Mouse (Mus musculus) intestine, embryonic 14.5 days (tissue): Measurements from ENCODE around the gene Akap5. TPM values are rescaled to one million over a fixed set of nuclear protein-coding genes. Genes with fewer than 3 reads are reported as not detected.
A peak's percentile ranks its signal among the peaks of the same experiment; 100 is the strongest.

Experiments used
- ATAC-seq: fragments of 200-750 bp; cut with Nextera tagmentation; replicated peaks from 2 replicates; pipeline ENCODE4 v1.8.0; 2017; ENCODE audit warnings: low read depth, moderate number of reproducible peaks, moderate TSS enrichment, moderate library complexity; ENCODE audit not compliant: low FRiP score, low TSS enrichment
- DNase-seq: peaks from one replicate; pipeline ENCODE4 v3.0.0-alpha.2; 2018; ENCODE audit warnings: low spot score
- H3K27ac ChIP-seq: fragments of 300-500 bp; sonication (generic); 2 replicates; pipeline ENCODE4 v1.5.1; 2014; ENCODE audit warnings: low read depth, mild to moderate bottlenecking, control low read depth
- H3K27me3 ChIP-seq: fragments of 300-500 bp; sonication (generic); replicated peaks from 2 replicates; pipeline ENCODE4 v1.6.1; 2014; ENCODE audit warnings: low read length, control low read depth; ENCODE audit not compliant: control insufficient read depth, insufficient read depth
- H3K36me3 ChIP-seq: fragments of 300-500 bp; sonication (generic); 2 replicates; pipeline ENCODE4 v1.6.1; 2014; ENCODE audit warnings: low read length, control low read depth; ENCODE audit not compliant: control insufficient read depth, insufficient read depth
- H3K4me1 ChIP-seq: fragments of 300-500 bp; sonication (generic); replicated peaks from 2 replicates; pipeline ENCODE4 v1.6.1; 2014; ENCODE audit warnings: low read length, control low read depth, mixed read lengths; ENCODE audit not compliant: control insufficient read depth, insufficient read depth
- H3K4me2 ChIP-seq: fragments of 300-500 bp; sonication (generic); 2 replicates; pipeline ENCODE4 v1.6.1; 2014; ENCODE audit warnings: low read length
- H3K4me3 ChIP-seq: fragments of 300-500 bp; sonication (generic); 2 replicates; pipeline ENCODE4 v1.5.1; 2014; ENCODE audit warnings: low read depth, low read length, control low read depth, mixed read lengths
- H3K9ac ChIP-seq: fragments of 300-500 bp; sonication (generic); 2 replicates; pipeline ENCODE4 v1.6.1; 2014; ENCODE audit warnings: mild to moderate bottlenecking, low read length
- H3K9me3 ChIP-seq: fragments of 300-500 bp; sonication (generic); 2 replicates; pipeline ENCODE4 v1.6.1; 2016; ENCODE audit warnings: low read length, control low read depth; ENCODE audit not compliant: control insufficient read depth
- WGBS: fragments of 180-500 bp; shearing (Covaris S2); extraction: QIAGEN DNeasy Blood & Tissue Kit; methylation state at CpG from one replicate; pipeline ENCODE4 v1.1.7; 2014; 5-methylcytosine and 5-hydroxymethylcytosine counted together
- polyA plus RNA-seq: library from polyadenylated mRNA; unstranded; fragments of >200 nt; fragmentation: Nextera tagmentation; extraction: Ambion mirVana; gene quantifications from 2 replicates; pipeline ENCODE4 v1.2.1, GENCODE M21; 2014

Akap5 gene
- polyA plus RNA-seq, 1 experiment from 2014 or later, result 4.2 TPM

GRCm38 (mm10) chr12:76345759-76346455 is 21.2 kb downstream of the Akap5 start:
- ATAC-seq (no peak), DNase-seq (no peak)
- H3K27me3 ChIP-seq, result no peaks in the 10 kb centered on the region
- no peaks in the 10 kb centered on the region for H3K9me3 ChIP-seq
- no peak overlapping the region for H3K9ac ChIP-seq
- peaks cover 32% of the 10 kb centered on the region for H3K36me3 ChIP-seq
- no peak overlapping the region for H3K27ac ChIP-seq
- H3K4me3 ChIP-seq, result no peak overlapping the region
- no peak overlapping the region for H3K4me2 ChIP-seq
- no peaks in the 10 kb centered on the region for H3K4me1 ChIP-seq
- 84% methylated on average over 5 of the region's 6 CpGs for WGBS

GRCm38 (mm10) chr12:76349680-76350220 is 25.1 kb downstream of the Akap5 start:
- Histone ChIP-seq H3K27ac (no peak overlapping the region), H3K4me2 (no peak overlapping the region), H3K9me3 (no peaks in the 10 kb centered on the region), H3K4me3 (no peak overlapping the region), H3K27me3 (no peaks in the 10 kb centered on the region), H3K4me1 (no peaks in the 10 kb centered on the region), H3K9ac (no peak overlapping the region), H3K36me3 (peaks cover 38% of the 10 kb centered on the region)
- 79% methylated on average over 8 of the region's 8 CpGs for WGBS
- ATAC-seq (no peak), DNase-seq (no peak)

DNA sequence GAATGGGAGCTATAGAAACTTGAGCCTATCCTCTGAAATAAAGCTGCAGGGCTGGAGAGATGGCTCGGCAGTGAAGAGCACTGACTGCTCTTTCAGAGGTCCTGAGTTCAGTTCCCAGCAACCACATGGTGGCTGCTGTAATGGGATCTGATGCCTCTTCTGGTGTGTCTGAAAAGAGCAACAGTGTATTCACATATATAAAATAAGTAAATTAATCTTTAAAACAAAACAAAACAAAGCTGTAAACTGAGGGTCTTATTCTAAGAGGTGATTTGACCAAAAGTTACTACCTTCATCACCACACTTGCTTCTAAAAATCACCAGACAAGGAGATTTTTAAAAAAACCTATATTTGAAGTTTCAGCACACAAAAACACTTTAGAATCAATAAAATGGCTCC is 36.2 kb downstream of the Akap5 start:
- no peak overlapping the region for H3K27ac ChIP-seq
- no peak for ATAC-seq
- H3K27me3 ChIP-seq, result no peaks in the 10 kb centered on the region
- no peak for DNase-seq
- no peak overlapping the region for H3K4me2 ChIP-seq
- H3K4me3 ChIP-seq, result no peak overlapping the region
- no peaks in the 10 kb centered on the region for H3K4me1 ChIP-seq
- no peaks in the 10 kb centered on the region for H3K9me3 ChIP-seq
- H3K9ac ChIP-seq, result no peak overlapping the region
- WGBS, result 90% methylated on average over 1 of the region's 1 CpGs
- no peaks in the 10 kb centered on the region for H3K36me3 ChIP-seq

GRCm38 (mm10) chr12:76361405-76362302 is 37.0 kb downstream of the Akap5 start:
- DNase-seq, result no peak
- H3K4me2 ChIP-seq, result no peak overlapping the region
- no peak overlapping the region for H3K9ac ChIP-seq
- no peaks in the 10 kb centered on the region; the same call in 1 of the 2 replicates for H3K4me1 ChIP-seq
- no peaks in the 10 kb centered on the region for H3K36me3 ChIP-seq
- no peak overlapping the region for H3K4me3 ChIP-seq
- WGBS, result 75% methylated on average over 9 of the region's 9 CpGs
- H3K27ac ChIP-seq, result no peak overlapping the region
- no peak for ATAC-seq
- H3K9me3 ChIP-seq, result no peaks in the 10 kb centered on the region
- H3K27me3 ChIP-seq, result no peaks in the 10 kb centered on the region

DNA sequence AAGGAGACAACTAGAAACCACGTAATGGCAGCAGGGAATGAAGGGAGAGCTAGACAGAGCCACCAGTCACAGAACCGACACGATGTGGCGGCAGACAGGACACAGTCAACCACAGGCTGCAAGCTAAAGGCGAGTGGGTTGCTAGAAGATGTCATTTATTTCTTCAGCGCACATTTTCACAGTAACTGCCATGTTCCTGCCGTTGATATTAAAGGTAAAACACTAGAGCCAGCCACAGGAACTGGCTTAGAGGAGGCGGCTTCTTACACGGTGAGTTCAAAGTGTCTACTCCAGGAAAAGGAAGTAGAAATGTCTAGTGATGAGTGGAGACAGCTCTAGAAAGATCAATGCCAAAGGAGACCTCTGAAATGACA is 37.6 kb downstream of the Akap5 start:
- no peaks in the 10 kb centered on the region for H3K36me3 ChIP-seq
- ATAC-seq (no peak), DNase-seq (no peak)
- H3K9me3 ChIP-seq, result no peaks in the 10 kb centered on the region
- H3K9ac ChIP-seq, result no peak overlapping the region
- WGBS, result 78% methylated on average over 9 of the region's 9 CpGs
- no peak overlapping the region for H3K4me2 ChIP-seq
- no peak overlapping the region for H3K4me3 ChIP-seq
- H3K27me3 ChIP-seq, result no peaks in the 10 kb centered on the region
- no peak overlapping the region for H3K27ac ChIP-seq
- peaks cover under 1% of the 10 kb centered on the region; the same call in 1 of the 2 replicates for H3K4me1 ChIP-seq

- no peak overlapping the region for H3K4me2 ChIP-seq
- no peak for ATAC-seq
- H3K27ac ChIP-seq, result no peak overlapping the region
- H3K9ac ChIP-seq, result no peak overlapping the region
- H3K36me3 ChIP-seq, result no peaks in the 10 kb centered on the region
- DNase-seq, result no peak
- WGBS, result 69% methylated on average over 3 of the region's 3 CpGs
- no peak overlapping the region for H3K4me3 ChIP-seq
- no peaks in the 10 kb centered on the region for H3K27me3 ChIP-seq
- peaks cover 16% of the 10 kb centered on the region for H3K4me1 ChIP-seq
- H3K9me3 ChIP-seq, result no peaks in the 10 kb centered on the region
These were observed 41.6 kb downstream of the Akap5 start for GRCm38 (mm10) chr12:76366276-76366675.

DNA sequence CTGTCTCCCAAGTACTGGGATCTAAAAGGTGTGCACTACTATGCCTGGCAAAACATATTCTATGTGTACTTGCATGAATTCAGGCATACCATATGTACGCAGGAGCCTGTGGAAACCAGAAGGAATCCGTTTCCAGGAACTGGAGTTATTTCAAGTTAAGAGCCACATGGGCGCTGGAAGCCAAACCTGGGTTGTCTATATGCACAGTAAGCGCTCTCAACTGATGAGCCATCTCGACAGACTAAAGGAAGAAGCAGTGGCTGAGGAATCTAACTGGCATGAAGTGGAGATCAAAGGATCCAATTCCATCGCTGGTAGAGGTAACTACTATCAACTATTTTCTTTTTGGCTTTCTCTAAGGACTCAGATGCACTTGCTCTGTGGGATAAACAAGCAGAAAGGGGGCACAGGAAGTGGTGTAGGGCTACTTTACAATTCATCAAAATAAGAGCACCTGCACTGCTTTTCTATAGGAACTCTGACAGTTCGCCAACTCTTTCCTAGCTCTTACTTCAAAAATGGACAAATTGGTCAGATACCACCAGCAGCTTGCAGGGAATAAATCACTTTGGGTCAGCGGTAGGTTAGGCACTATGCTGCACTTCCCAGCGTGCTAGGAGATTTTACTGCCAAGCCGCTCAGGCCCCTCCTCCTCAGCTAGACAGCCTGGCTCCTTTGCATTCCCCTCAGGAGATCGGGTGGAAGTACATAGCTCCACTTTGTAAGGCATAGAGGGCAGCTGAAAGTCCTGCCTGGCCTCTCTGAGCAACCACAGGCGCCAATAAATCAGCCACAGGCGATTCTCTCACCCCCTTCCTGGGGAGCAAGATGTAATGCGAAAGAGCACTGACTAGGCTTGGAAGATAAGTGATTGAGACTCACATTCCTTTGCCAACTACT is 42.7 kb downstream of the Akap5 start:
- WGBS, result 19% methylated on average over 14 of the region's 14 CpGs
- Histone ChIP-seq H3K9ac (no peak overlapping the region), H3K9me3 (no peaks in the 10 kb centered on the region), H3K4me1 (peaks cover 25% of the 10 kb centered on the region), H3K27me3 (no peaks in the 10 kb centered on the region), H3K4me3 (no peak overlapping the region), H3K36me3 (no peaks in the 10 kb centered on the region), H3K27ac (no peak overlapping the region), H3K4me2 (peak overlapping the region; percentile 94)
- ATAC-seq (no peak), DNase-seq (peak; percentile 62)

- ATAC-seq (no peak), DNase-seq (no peak)
- Histone ChIP-seq H3K9me3 (no peaks in the 10 kb centered on the region), H3K9ac (peak overlapping the region; percentile 99), H3K4me1 (peaks cover 31% of the 10 kb centered on the region), H3K27ac (peak overlapping the region; percentile 100; the same call in 1 of the 2 replicates), H3K4me2 (peak overlapping the region; percentile 94), H3K36me3 (no peaks in the 10 kb centered on the region), H3K4me3 (peak overlapping the region; percentile 96), H3K27me3 (no peaks in the 10 kb centered on the region)
- WGBS, result 12% methylated on average over 9 of the region's 9 CpGs
These were observed 43.6 kb downstream of the Akap5 start for GRCm38 (mm10) chr12:76368201-76368789.
